Comparison of ENCODE assay signal across 13 mouse cellular contexts in genomic region chr11:94717239-94717638, GRCm38 (mm10). TPM values are rescaled to one million over a fixed set of nuclear protein-coding genes. Genes with fewer than 3 reads are reported as not detected.
DNase-seq lines count a peak whose midpoint lies in the region; ATAC-seq and TF ChIP-seq lines count a peak whose summit lies in the region.
"Had no signal": no experiment of that assay in that cellular context is flagged by ENCODE, and none has a peak within 500 bp of the region (broad histone marks: within the 10 kb centered on the region; RNA-seq: fewer than 3 reads in every experiment).

No protein-coding gene starts in this region.

- peaks cover 14% of the 10 kb centered on the region for H3K4me1 ChIP-seq in heart, embryonic 15.5 days (replicated peaks)
- H3K4me1 ChIP-seq in midbrain, embryonic 10.5 days: peaks cover 24% of the 10 kb centered on the region
- H3K4me1 ChIP-seq in midbrain, postnatal 0 days (ENCODE audit: insufficient read depth, low read length): no peaks in the 10 kb centered on the region; the same call in 1 of the 2 replicates
- peaks cover 13% of the 10 kb centered on the region; the same call in 1 of the 2 replicates for H3K4me1 ChIP-seq in heart, postnatal 0 days (ENCODE audit: control insufficient read depth, insufficient read depth)
- H3K4me1 ChIP-seq in midbrain, embryonic 13.5 days (replicated peaks): peaks cover 23% of the 10 kb centered on the region

- H3K4me3 ChIP-seq in heart, embryonic 15.5 days: no peak overlapping the region
- 0 out of 2 replicates have a peak overlapping the region, but pooled peaks have one; percentile 3 for H3K4me3 ChIP-seq in midbrain, embryonic 10.5 days
- H3K4me3 ChIP-seq in midbrain, postnatal 0 days (ENCODE audit: low read depth, low read length): no peak overlapping the region
- no peak overlapping the region for H3K4me3 ChIP-seq in heart, postnatal 0 days (ENCODE audit: low read depth, low read length)
- H3K4me3 ChIP-seq in midbrain, embryonic 13.5 days (replicated peaks): no peak overlapping the region
- H3K4me3 ChIP-seq: forebrain, embryonic 12.5 days had no signal

- no peaks in the 10 kb centered on the region for H3K36me3 ChIP-seq in heart, embryonic 15.5 days
- no peaks in the 10 kb centered on the region for H3K36me3 ChIP-seq in midbrain, embryonic 10.5 days
- no peaks in the 10 kb centered on the region for H3K36me3 ChIP-seq in midbrain, postnatal 0 days (ENCODE audit: insufficient read depth, low read length)
- no peaks in the 10 kb centered on the region for H3K36me3 ChIP-seq in heart, postnatal 0 days (replicated peaks; ENCODE audit: control insufficient read depth, insufficient read depth, low read length)
- H3K36me3 ChIP-seq in midbrain, embryonic 13.5 days: no peaks in the 10 kb centered on the region
- H3K36me3 ChIP-seq: forebrain, embryonic 12.5 days had no signal

- peaks cover 5% of the 10 kb centered on the region for H3K27me3 ChIP-seq in heart, embryonic 15.5 days
- H3K27me3 ChIP-seq in midbrain, embryonic 10.5 days (ENCODE audit: low read depth, poor library complexity, severe bottlenecking): 0 out of 2 replicates have a peak, but pooled peaks cover 5% of the 10 kb centered on the region
- H3K27me3 ChIP-seq in midbrain, postnatal 0 days (ENCODE audit: insufficient read depth, low read length): no peaks in the 10 kb centered on the region
- peaks cover 4% of the 10 kb centered on the region; the same call in 1 of the 2 replicates for H3K27me3 ChIP-seq in heart, postnatal 0 days (ENCODE audit: control insufficient read depth, insufficient read depth, low read length)
- no peaks in the 10 kb centered on the region for H3K27me3 ChIP-seq in midbrain, embryonic 13.5 days
- H3K27me3 ChIP-seq: forebrain, embryonic 12.5 days had no signal

- no peak for TF ChIP-seq CTCF in midbrain, postnatal 0 days (IDR thresholded peaks at IDR 0.05)
- TF ChIP-seq CTCF in heart, postnatal 0 days (IDR thresholded peaks at IDR 0.05; ENCODE audit: low read depth): no peak

- TF ChIP-seq EP300 in heart, postnatal 0 days (IDR thresholded peaks at IDR 0.05; ENCODE audit: low read depth): no peak

- H3K27ac ChIP-seq in heart, embryonic 15.5 days: 0 out of 2 replicates have a peak overlapping the region, but pooled peaks have one; percentile 12
- peak overlapping the region; percentile 49 for H3K27ac ChIP-seq in midbrain, embryonic 10.5 days (replicated peaks)
- no peak overlapping the region for H3K27ac ChIP-seq in midbrain, postnatal 0 days (ENCODE audit: low read depth, low read length)
- 0 out of 2 replicates have a peak overlapping the region, but pooled peaks have one; percentile 20 for H3K27ac ChIP-seq in heart, postnatal 0 days (ENCODE audit: low read depth)
- H3K27ac ChIP-seq in midbrain, embryonic 13.5 days: peak overlapping the region; percentile 35; the same call in 1 of the 2 replicates
- H3K27ac ChIP-seq: forebrain, embryonic 12.5 days; macrophage had no signal

- H3K9ac ChIP-seq in heart, embryonic 15.5 days: no peak overlapping the region
- H3K9ac ChIP-seq in midbrain, postnatal 0 days (replicated peaks; ENCODE audit: low read length, poor library complexity, severe bottlenecking): no peak overlapping the region
- H3K9ac ChIP-seq in heart, postnatal 0 days (replicated peaks; ENCODE audit: low read depth, low read length): no peak overlapping the region
- no peak overlapping the region for H3K9ac ChIP-seq in midbrain, embryonic 13.5 days (replicated peaks)
- H3K9ac ChIP-seq: forebrain, embryonic 12.5 days had no signal

- ATAC-seq in heart, embryonic 15.5 days (replicated peaks; ENCODE audit: insufficient number of reproducible peaks, insufficient read depth, low FRiP score, low read depth): no peak
- no peak for ATAC-seq in midbrain, postnatal 0 days (ENCODE audit: low FRiP score)
- no peak for ATAC-seq in heart, postnatal 0 days (ENCODE audit: insufficient read depth, low read depth)
- ATAC-seq in midbrain, embryonic 13.5 days: no peak

- WGBS in heart, embryonic 15.5 days: 38% methylated on average over 11 of the region's 11 CpGs
- WGBS in midbrain, embryonic 10.5 days: 46% methylated on average over 11 of the region's 11 CpGs
- 26% methylated on average over 11 of the region's 11 CpGs for WGBS in midbrain, postnatal 0 days
- WGBS in heart, postnatal 0 days: 42% methylated on average over 11 of the region's 11 CpGs
- WGBS in midbrain, embryonic 13.5 days: 27% methylated on average over 11 of the region's 11 CpGs

- no peaks in the 10 kb centered on the region for H3K9me3 ChIP-seq in heart, embryonic 15.5 days (replicated peaks)
- H3K9me3 ChIP-seq in midbrain, embryonic 10.5 days (replicated peaks): no peaks in the 10 kb centered on the region
- H3K9me3 ChIP-seq in midbrain, postnatal 0 days (ENCODE audit: low read length): no peaks in the 10 kb centered on the region
- no peaks in the 10 kb centered on the region for H3K9me3 ChIP-seq in heart, postnatal 0 days (replicated peaks; ENCODE audit: control insufficient read depth, low read length)
- H3K9me3 ChIP-seq in midbrain, embryonic 13.5 days: no peaks in the 10 kb centered on the region
- H3K9me3 ChIP-seq: forebrain, embryonic 12.5 days had no signal

- no peak for DNase-seq in heart, adult 9 months (ENCODE audit: low spot score in 2 of 2)
- peak; percentile 16 for DNase-seq in midbrain, embryonic 10.5 days (ENCODE audit: low spot score)
- no peak for DNase-seq in midbrain, postnatal 0 days (ENCODE audit: low spot score)
- DNase-seq in heart, postnatal 0 days (ENCODE audit: low spot score): no peak
- DNase-seq in layer of hippocampus, adult 9-11 months: no peak
- DNase-seq in urinary bladder, adult 2 months (ENCODE audit: low spot score): no peak

- peak overlapping the region; percentile 15 for H3K4me2 ChIP-seq in heart, embryonic 15.5 days
- H3K4me2 ChIP-seq in midbrain, postnatal 0 days (ENCODE audit: low read depth, low read length, poor library complexity, severe bottlenecking): no peak overlapping the region
- H3K4me2 ChIP-seq in heart, postnatal 0 days (ENCODE audit: low read depth, low read length): peak overlapping the region; percentile 40; the same call in 1 of the 2 replicates
- no peak overlapping the region for H3K4me2 ChIP-seq in midbrain, embryonic 13.5 days (replicated peaks)
- H3K4me2 ChIP-seq: forebrain, embryonic 12.5 days had no signal

RNA-seq across cellular contexts. Expression of gene Gm11541, which starts 12.9 kb away (rescaled TPM):
- 0.13 TPM in 1 of 2 replicates, not detected in the other for polyA plus RNA-seq in heart, embryonic 15.5 days (2015; fragmentation: Nextera tagmentation; extraction: Ambion mirVana)
- not detected in 2 replicates for polyA plus RNA-seq in midbrain, embryonic 10.5 days (2016; fragmentation: Nextera tagmentation; extraction: Ambion mirVana)
- 0.22 TPM in 1 of 2 replicates, not detected in the other for total RNA-seq in midbrain, postnatal 0 days (2014; rRNA removed)
- not detected in 2 replicates for polyA plus RNA-seq in midbrain, postnatal 0 days (2015; fragmentation: Nextera tagmentation; extraction: Ambion mirVana)
- not detected in 2 replicates for total RNA-seq in heart, postnatal 0 days (2014; rRNA removed; ENCODE audit: low replicate concordance)
- 0.08 and 0.11 TPM in 2 replicates for polyA plus RNA-seq in heart, postnatal 0 days (2015; fragmentation: Nextera tagmentation; extraction: Ambion mirVana)
- polyA plus RNA-seq in midbrain, embryonic 13.5 days (2015; fragmentation: Nextera tagmentation; extraction: Ambion mirVana): not detected in 2 replicates
- polyA plus RNA-seq in urinary bladder, adult 2 months (2012; rRNA removed): not detected in 2 replicates
- total RNA-seq: adrenal gland, adult 18-20 months; gastrocnemius, postnatal 4 days; layer of hippocampus, postnatal 25 days had no signal
- polyA plus RNA-seq: forebrain, embryonic 12.5 days; macrophage had no signal

RNA-seq across cellular contexts. Expression of gene Cdc34b, which starts 24.3 kb away (rescaled TPM):
- 0.11 TPM in 1 of 2 replicates, not detected in the other for polyA plus RNA-seq in heart, embryonic 15.5 days (2015; fragmentation: Nextera tagmentation; extraction: Ambion mirVana)
- polyA plus RNA-seq in midbrain, embryonic 10.5 days (2016; fragmentation: Nextera tagmentation; extraction: Ambion mirVana): 0.20 and 0.32 TPM in 2 replicates
- total RNA-seq in midbrain, postnatal 0 days (2014; rRNA removed): 1.1 TPM in 1 of 2 replicates, not detected in the other
- polyA plus RNA-seq in midbrain, postnatal 0 days (2015; fragmentation: Nextera tagmentation; extraction: Ambion mirVana): 0.14 TPM in 1 of 2 replicates, not detected in the other
- total RNA-seq in heart, postnatal 0 days (2014; rRNA removed; ENCODE audit: low replicate concordance): not detected in 2 replicates
- 0.12 TPM in 1 of 2 replicates, not detected in the other for polyA plus RNA-seq in heart, postnatal 0 days (2015; fragmentation: Nextera tagmentation; extraction: Ambion mirVana)
- polyA plus RNA-seq in midbrain, embryonic 13.5 days (2015; fragmentation: Nextera tagmentation; extraction: Ambion mirVana): 0.22 TPM in 2 replicates
- polyA plus RNA-seq in urinary bladder, adult 2 months (2012; rRNA removed): 0.07 and 0.17 TPM in 2 replicates
- polyA plus RNA-seq: macrophage had no signal

RNA-seq across cellular contexts. Expression of gene Xylt2, which starts 39.9 kb away (rescaled TPM):
- polyA plus RNA-seq in heart, embryonic 15.5 days (2015; fragmentation: Nextera tagmentation; extraction: Ambion mirVana): 11.6 and 16.6 TPM in 2 replicates
- 13.8 and 14.4 TPM in 2 replicates for polyA plus RNA-seq in midbrain, embryonic 10.5 days (2016; fragmentation: Nextera tagmentation; extraction: Ambion mirVana)
- total RNA-seq in midbrain, postnatal 0 days (2014; rRNA removed): 38.4 and 45.8 TPM in 2 replicates
- 10.2 and 12.5 TPM in 2 replicates for polyA plus RNA-seq in midbrain, postnatal 0 days (2015; fragmentation: Nextera tagmentation; extraction: Ambion mirVana)
- total RNA-seq in heart, postnatal 0 days (2014; rRNA removed; ENCODE audit: low replicate concordance): 23.3 and 25.4 TPM in 2 replicates
- 7.0 and 7.5 TPM in 2 replicates for polyA plus RNA-seq in heart, postnatal 0 days (2015; fragmentation: Nextera tagmentation; extraction: Ambion mirVana)
- polyA plus RNA-seq in midbrain, embryonic 13.5 days (2015; fragmentation: Nextera tagmentation; extraction: Ambion mirVana): 8.3 and 11.3 TPM in 2 replicates
- polyA plus RNA-seq in urinary bladder, adult 2 months (2012; rRNA removed): 12.7 and 15.9 TPM in 2 replicates

Comparison
In these comparisons a context has a peak if more than half of its experiments do, and no peak if none do; other contexts are left out.
1. H3K4me2 ChIP-seq: peak in heart, embryonic 15.5 days (single experiment) and heart, postnatal 0 days (single experiment); none in midbrain, postnatal 0 days (single experiment) and midbrain, embryonic 13.5 days (single experiment).